In genomic region chr5:119366296-119366695, GRCm38 (mm10) we compare ENCODE assay signal across 33 mouse cellular contexts.
DNase-seq lines count a peak whose midpoint lies in the region; TF ChIP-seq lines count a peak whose summit lies in the region.
"Had no signal": no experiment of that assay in that cellular context is flagged by ENCODE, and none has a peak within 500 bp of the region (broad histone marks: within the 10 kb centered on the region; RNA-seq: fewer than 3 reads in every experiment).

No protein-coding gene starts in this region.

- no peak overlapping the region for H3K27ac ChIP-seq in kidney, adult 2 months (ENCODE audit: insufficient read depth, low read depth, low read length)
- H3K27ac ChIP-seq: embryonic facial prominence, embryonic 15.5 days; forebrain, embryonic 12.5 days; heart, embryonic 10.5 days; heart, embryonic 15.5 days; intestine, embryonic 15.5 days; left cerebral cortex, adult 2 months; limb, embryonic 10.5 days; limb, embryonic 15.5 days; liver, embryonic 13.5 days; midbrain, embryonic 10.5 days; midbrain, embryonic 15.5 days; stomach, postnatal 0 days had no signal

- no peak overlapping the region for H3K4me3 ChIP-seq in kidney, adult 2 months (ENCODE audit: insufficient read depth, low read depth, low read length)
- H3K4me3 ChIP-seq: embryonic facial prominence, embryonic 15.5 days; forebrain, embryonic 12.5 days; heart, embryonic 10.5 days; heart, embryonic 15.5 days; intestine, embryonic 15.5 days; left cerebral cortex, adult 2 months; limb, embryonic 10.5 days; limb, embryonic 15.5 days; liver, embryonic 13.5 days; midbrain, embryonic 10.5 days; midbrain, embryonic 15.5 days had no signal

- peak; percentile 20 for DNase-seq in embryo, embryonic 10 days (ENCODE audit: low spot score)
- no peak for DNase-seq in embryo, embryonic 9.5 days (ENCODE audit: extremely low spot score)
- DNase-seq in kidney, adult 2 months: peak; percentile 45
- DNase-seq in kidney, adult 18-20 months: no peak
- peak; percentile 48 for DNase-seq in embryo, embryonic 10.5 days (ENCODE audit: low spot score)
- DNase-seq in kidney, postnatal 36 days: peak; percentile 7 to 47
- DNase-seq in right cerebral cortex, postnatal 10 days (ENCODE audit: low spot score in 2 of 2): no peak
- no peak for DNase-seq in frontal cortex, postnatal 10 days (ENCODE audit: low spot score in 2 of 2)
- DNase-seq: adrenal gland, adult 2 months; adrenal gland, postnatal 36 days; cerebellum, adult 2 months; cerebellum, postnatal 14 days; forebrain, postnatal 0 days; gastrocnemius, postnatal 10 days; liver, embryonic 13.5 days; lung, adult 18-20 months; lung, postnatal 14 days; right cerebral cortex, adult 18-20 months; right cerebral cortex, postnatal 4 days; thymus, adult 18-20 months; thymus, postnatal 25 days had no signal

- TF ChIP-seq CTCF in kidney, adult 2 months (conservative IDR thresholded peaks at IDR 0.05; ENCODE audit: insufficient read depth, insufficient read length, low read depth, low read length): no peak

- H3K27me3 ChIP-seq in kidney, adult 2 months (replicated peaks; ENCODE audit: control insufficient read depth, insufficient read depth, low read length): no peaks in the 10 kb centered on the region
- H3K27me3 ChIP-seq: CH12.LX; embryonic facial prominence, embryonic 15.5 days; intestine, embryonic 15.5 days; liver, embryonic 13.5 days; midbrain, embryonic 15.5 days had no signal

- H3K36me3 ChIP-seq in kidney, adult 2 months (ENCODE audit: control insufficient read depth, insufficient read depth, low read length): no peaks in the 10 kb centered on the region
- H3K36me3 ChIP-seq: embryonic facial prominence, embryonic 15.5 days; forebrain, embryonic 12.5 days; heart, embryonic 10.5 days; heart, embryonic 15.5 days; intestine, embryonic 15.5 days; limb, embryonic 10.5 days; limb, embryonic 15.5 days; liver, embryonic 13.5 days; midbrain, embryonic 10.5 days; midbrain, embryonic 15.5 days had no signal

- no peaks in the 10 kb centered on the region for H3K4me1 ChIP-seq in kidney, adult 2 months (ENCODE audit: control insufficient read depth, insufficient read depth, low read length)
- H3K4me1 ChIP-seq: forebrain, embryonic 12.5 days; liver, embryonic 13.5 days had no signal

- 53% methylated on average over 5 of the region's 5 CpGs for WGBS in kidney, adult 2 months

- TF ChIP-seq POLR2A in kidney, adult 2 months (IDR thresholded peaks at IDR 0.05; ENCODE audit: low read depth, low read length): no peak

Comparison
In these comparisons a context has a peak if more than half of its experiments do, and no peak if none do; other contexts are left out.
1. DNase-seq: peak in embryo, embryonic 10 days (single experiment), kidney, adult 2 months (single experiment), embryo, embryonic 10.5 days (single experiment) and kidney, postnatal 36 days (2 of 2); none in embryo, embryonic 9.5 days (single experiment), kidney, adult 18-20 months (single experiment), right cerebral cortex, postnatal 10 days (0 of 2) and frontal cortex, postnatal 10 days (0 of 2).